Mouse (Mus musculus): ENCODE measurements around the gene Spag7. TPM values are rescaled to one million over a fixed set of nuclear protein-coding genes. Genes with fewer than 3 reads are reported as not detected.

Spag7 gene
- total RNA-seq, 4 experiments from 2014 or later, result 79.2 to 112 (median 89.0) TPM

- DNase-seq, result no peak
Observed at GRCm38 (mm10) chr11:70641241-70641640, 28.0 kb downstream of the Spag7 start.

GRCm38 (mm10) chr11:70639976-70640375 is 29.2 kb downstream of the Spag7 start:
- no peak for DNase-seq

- no peak for DNase-seq
Observed at GRCm38 (mm10) chr11:70638714-70639278, 30.4 kb downstream of the Spag7 start, which contains the start of gene Gp1ba. Gene Gp1ba (plus strand): TSS chr11:70639122.

GRCm38 (mm10) chr11:70638293-70638692 is 30.9 kb downstream of the Spag7 start:
- DNase-seq, result no peak

GRCm38 (mm10) chr11:70637764-70638163 is 31.5 kb downstream of the Spag7 start:
- no peak for DNase-seq

- no peak for DNase-seq
Observed at GRCm38 (mm10) chr11:70635601-70636000, 33.6 kb downstream of the Spag7 start.

- DNase-seq, result no peak
Observed at GRCm38 (mm10) chr11:70630129-70630528, 39.1 kb downstream of the Spag7 start.

GRCm38 (mm10) chr11:70629557-70629956 is 39.7 kb downstream of the Spag7 start:
- no peak for DNase-seq

GRCm38 (mm10) chr11:70628431-70628830 is 40.8 kb downstream of the Spag7 start:
- DNase-seq, result no peak

- DNase-seq, result no peak
Observed at GRCm38 (mm10) chr11:70626877-70627276, 42.3 kb downstream of the Spag7 start.

GRCm38 (mm10) chr11:70625473-70625872 is 43.7 kb downstream of the Spag7 start:
- DNase-seq, result no peak

GRCm38 (mm10) chr11:70623053-70623742 is 46.0 kb downstream of the Spag7 start:
- DNase-seq, result no peak

GRCm38 (mm10) chr11:70621972-70622814 is 47.0 kb downstream of the Spag7 start:
- DNase-seq, result no peak

- no peak for DNase-seq
Observed at GRCm38 (mm10) chr11:70619101-70619500, 50.1 kb downstream of the Spag7 start, which contains the start of gene Chrne. Gene Chrne (minus strand): TSS chr11:70619216.

GRCm38 (mm10) chr11:70615516-70616093 is 53.6 kb downstream of the Spag7 start, which contains the start of gene 4930544D05Rik:
Gene 4930544D05Rik (plus strand): TSS chr11:70615848.
- DNase-seq, result no peak

- peak; percentile 53 for DNase-seq
Observed at GRCm38 (mm10) chr11:70615074-70615473, 54.1 kb downstream of the Spag7 start.

Small RNAs within 50 kb of the gene (microRNA-seq; reads per million reads assigned to microRNA genes)
- 0 to 0.34 reads per million in 2 experiments for gene Mir6925

Other genes starting within 250 kb of the Spag7 start
- 10 to 100 TPM; 22.0 to 51.3 (median 33.9) TPM for gene Arrb2, start 236.8 kb downstream of the Spag7 start, total RNA-seq (2022)
- 10 to 100 TPM; 23.4 to 24.4 (median 24.2) TPM for gene Med11, start 217.5 kb downstream of the Spag7 start, total RNA-seq (2022)
- gene Zmynd15, start 210.0 kb downstream of the Spag7 start, total RNA-seq (2022), result 1 to 10 TPM; 1.7 to 4.3 (median 3.0) TPM
- gene Cxcl16, start 209.4 kb downstream of the Spag7 start, total RNA-seq (2022), result 10 to 100 TPM in 3 of 4 experiments, 1 to 10 TPM in 1; 9.4 to 18.2 (median 16.1) TPM
- not detected for gene Tm4sf5, start 164.2 kb downstream of the Spag7 start, total RNA-seq (2022)
- gene Vmo1, start 154.8 kb downstream of the Spag7 start, total RNA-seq (2022), result under 1 TPM in 1 of 4 experiments, not detected in 3; 0.46 TPM
- gene Gltpd2, start 150.2 kb downstream of the Spag7 start, total RNA-seq (2022), result not detected
- gene Psmb6, start 144.0 kb downstream of the Spag7 start, total RNA-seq (2022), result 100 to 1,000 TPM; 247 to 298 (median 278) TPM
- gene Gm40193, start 136.5 kb downstream of the Spag7 start, total RNA-seq (2022), result not detected
- gene Pld2, start 129.4 kb downstream of the Spag7 start, total RNA-seq (2022), result 10 to 100 TPM in 2 of 4 experiments, 1 to 10 TPM in 2; 7.8 to 15.0 (median 11.2) TPM
- 10 to 100 TPM; 50.6 to 90.5 (median 71.2) TPM for gene Mink1, start 106.5 kb downstream of the Spag7 start, total RNA-seq (2022)
- gene 4930544D05Rik, start 53.6 kb downstream of the Spag7 start, total RNA-seq (2022), result not detected
- not detected for gene Chrne, start 50.2 kb downstream of the Spag7 start, total RNA-seq (2022)
- gene Gp1ba, start 30.3 kb downstream of the Spag7 start, total RNA-seq (2022), result not detected
- gene Rnf167, start 22.2 kb downstream of the Spag7 start, total RNA-seq (2022), result 100 to 1,000 TPM in 2 of 4 experiments, 10 to 100 TPM in 2; 82.3 to 136 (median 110) TPM
- gene Slc25a11, start 21.9 kb downstream of the Spag7 start, total RNA-seq (2022), result 100 to 1,000 TPM; 121 to 137 (median 127) TPM
- 1,000 to 10,000 TPM in 1 of 4 experiments, 100 to 1,000 TPM in 3; 582 to 1,056 (median 737) TPM for gene Pfn1, start 14.8 kb downstream of the Spag7 start, total RNA-seq (2022)
- gene Eno3, start 12.2 kb downstream of the Spag7 start, total RNA-seq (2022), result 10 to 100 TPM; 39.4 to 66.5 (median 54.7) TPM
- 10 to 100 TPM; 42.7 to 57.7 (median 49.8) TPM for gene Camta2, start 18.7 kb upstream of the Spag7 start, total RNA-seq (2022)
- 10 to 100 TPM in 2 of 4 experiments, 1 to 10 TPM in 2; 5.3 to 11.4 (median 8.6) TPM for gene Inca1, start 30.7 kb upstream of the Spag7 start, total RNA-seq (2022)
- 100 to 1,000 TPM; 130 to 210 (median 165) TPM for gene Kif1c, start 31.1 kb upstream of the Spag7 start, total RNA-seq (2022)
- gene Zfp3, start 94.8 kb upstream of the Spag7 start, total RNA-seq (2022), result 10 to 100 TPM; 11.7 to 14.8 (median 13.9) TPM
- gene Scimp, start 143.2 kb upstream of the Spag7 start, total RNA-seq (2022), result 1 to 10 TPM; 1.1 to 2.7 (median 2.0) TPM
- gene Rabep1, start 175.4 kb upstream of the Spag7 start, total RNA-seq (2022), result 100 to 1,000 TPM; 127 to 241 (median 172) TPM

Measured in adrenal gland, adult 8-10 months (tissue).